Mouse (Mus musculus): ENCODE results near the gene Atp6v1f. TPM values are rescaled to one million over a fixed set of nuclear protein-coding genes. Genes with fewer than 3 reads are reported as not detected.

Atp6v1f gene
- total and polyA plus RNA-seq, 2 experiments = 86.8 to 167 TPM

GRCm38 (mm10) chr6:29439789-29440188, 27.7 kb upstream of the Atp6v1f start:
- no peak for TF ChIP-seq POLR2A (IDR thresholded peaks at IDR 0.05; ENCODE audit: extremely low read depth, insufficient read depth, low read length)
- Histone ChIP-seq H3K4me1 (ENCODE audit: control insufficient read depth, insufficient read depth, low read length) (no peaks in the 10 kb centered on the region), H3K79me2 (ENCODE audit: control insufficient read depth, insufficient read depth, low read length) (no peaks in the 10 kb centered on the region), H3K9ac (ENCODE audit: low read depth, low read length) (no peak overlapping the region), H3K27me3 (ENCODE audit: control insufficient read depth, insufficient read depth, low read length) (0 out of 2 replicates have a peak, but pooled peaks cover 2% of the 10 kb centered on the region), H3K4me3 (ENCODE audit: insufficient read depth, low read depth, low read length) (no peak overlapping the region), H3K36me3 (ENCODE audit: control insufficient read depth, insufficient read depth, low read length) (no peaks in the 10 kb centered on the region), H3K27ac (replicated peaks; ENCODE audit: insufficient read depth, low read depth, low read length) (no peak overlapping the region)
- DNase-seq (ENCODE audit: extremely low read depth, low read depth, low spot score) = no peak
- 89% methylated on average over 6 of the region's 6 CpGs for WGBS

DNA sequence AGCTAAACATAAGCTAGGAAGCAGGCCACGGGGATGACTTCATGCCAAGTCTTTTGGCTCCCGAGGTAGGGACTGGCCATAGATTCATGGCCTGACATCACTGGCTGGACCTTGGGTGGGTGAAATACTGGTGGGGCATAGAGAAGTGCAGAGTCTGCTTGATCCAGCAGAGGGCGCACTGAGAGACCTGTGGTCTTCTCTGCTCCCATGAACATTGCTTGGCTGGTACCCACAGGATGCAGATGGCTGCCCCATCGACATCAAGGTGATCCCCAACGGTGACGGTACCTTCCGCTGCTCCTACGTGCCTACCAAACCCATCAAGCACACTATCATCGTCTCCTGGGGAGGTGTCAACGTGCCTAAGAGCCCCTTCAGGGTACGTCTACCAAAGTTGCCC, 22.7 kb upstream of the Atp6v1f start:
- Histone ChIP-seq H3K9ac (ENCODE audit: low read depth, low read length) (no peak overlapping the region), H3K4me1 (ENCODE audit: control insufficient read depth, insufficient read depth, low read length) (no peaks in the 10 kb centered on the region), H3K79me2 (ENCODE audit: control insufficient read depth, insufficient read depth, low read length) (no peaks in the 10 kb centered on the region), H3K27ac (replicated peaks; ENCODE audit: insufficient read depth, low read depth, low read length) (no peak overlapping the region), H3K4me3 (ENCODE audit: insufficient read depth, low read depth, low read length) (no peak overlapping the region), H3K36me3 (ENCODE audit: control insufficient read depth, insufficient read depth, low read length) (no peaks in the 10 kb centered on the region), H3K27me3 (ENCODE audit: control insufficient read depth, insufficient read depth, low read length) (no peaks in the 10 kb centered on the region)
- TF ChIP-seq CTCF (IDR thresholded peaks at IDR 0.05; ENCODE audit: low read depth, low read length) = peak; percentile 84
- no peak for TF ChIP-seq POLR2A (IDR thresholded peaks at IDR 0.05; ENCODE audit: extremely low read depth, insufficient read depth, low read length)
- peak; percentile 17 for DNase-seq (ENCODE audit: extremely low read depth, low read depth, low spot score)
- WGBS = 58% methylated on average over 11 of the region's 11 CpGs

GRCm38 (mm10) chr6:29445354-29445753, 22.2 kb upstream of the Atp6v1f start:
- Histone ChIP-seq H3K27ac (replicated peaks; ENCODE audit: insufficient read depth, low read depth, low read length) (no peak overlapping the region), H3K79me2 (ENCODE audit: control insufficient read depth, insufficient read depth, low read length) (no peaks in the 10 kb centered on the region), H3K27me3 (ENCODE audit: control insufficient read depth, insufficient read depth, low read length) (no peaks in the 10 kb centered on the region), H3K36me3 (ENCODE audit: control insufficient read depth, insufficient read depth, low read length) (no peaks in the 10 kb centered on the region), H3K9ac (ENCODE audit: low read depth, low read length) (no peak overlapping the region), H3K4me3 (ENCODE audit: insufficient read depth, low read depth, low read length) (no peak overlapping the region), H3K4me1 (ENCODE audit: control insufficient read depth, insufficient read depth, low read length) (no peaks in the 10 kb centered on the region)
- no peak for TF ChIP-seq CTCF (IDR thresholded peaks at IDR 0.05; ENCODE audit: low read depth, low read length)
- TF ChIP-seq POLR2A (IDR thresholded peaks at IDR 0.05; ENCODE audit: extremely low read depth, insufficient read depth, low read length) = no peak
- 91% methylated on average over 7 of the region's 7 CpGs for WGBS
- DNase-seq (ENCODE audit: extremely low read depth, low read depth, low spot score) = no peak

DNA sequence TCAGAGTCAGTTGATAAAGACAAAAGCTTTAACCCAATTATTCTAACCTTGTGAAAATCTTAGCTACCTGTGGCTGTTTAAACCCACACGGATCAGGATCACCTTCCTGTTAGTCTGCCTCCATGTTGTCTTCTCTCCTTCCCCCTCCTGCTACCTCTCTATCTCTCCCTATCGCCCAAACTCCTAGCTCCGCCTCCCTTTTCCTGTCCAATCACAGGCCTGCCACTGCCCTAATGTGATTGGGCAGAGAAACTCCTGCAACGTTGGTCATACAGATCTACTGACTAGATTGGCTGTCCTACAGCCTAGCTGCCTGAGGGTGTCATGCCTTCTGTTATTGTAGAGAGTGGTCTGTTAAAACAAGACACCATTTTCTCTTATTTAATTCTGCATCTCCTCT, 17.7 kb upstream of the Atp6v1f start:
- no peaks in the 10 kb centered on the region for H3K36me3 ChIP-seq (ENCODE audit: control insufficient read depth, insufficient read depth, low read length)
- H3K4me3 ChIP-seq (ENCODE audit: insufficient read depth, low read depth, low read length) = no peak overlapping the region
- H3K27me3 ChIP-seq (ENCODE audit: control insufficient read depth, insufficient read depth, low read length) = no peaks in the 10 kb centered on the region
- 29% methylated on average over 4 of the region's 4 CpGs for WGBS
- DNase-seq (ENCODE audit: extremely low read depth, low read depth, low spot score) = no peak
- TF ChIP-seq POLR2A (IDR thresholded peaks at IDR 0.05; ENCODE audit: extremely low read depth, insufficient read depth, low read length) (no peak), CTCF (IDR thresholded peaks at IDR 0.05; ENCODE audit: low read depth, low read length) (no peak)
- H3K27ac ChIP-seq (replicated peaks; ENCODE audit: insufficient read depth, low read depth, low read length) = no peak overlapping the region
- H3K4me1 ChIP-seq (ENCODE audit: control insufficient read depth, insufficient read depth, low read length) = no peaks in the 10 kb centered on the region
- H3K79me2 ChIP-seq (ENCODE audit: control insufficient read depth, insufficient read depth, low read length) = no peaks in the 10 kb centered on the region
- H3K9ac ChIP-seq (ENCODE audit: low read depth, low read length) = no peak overlapping the region

DNA sequence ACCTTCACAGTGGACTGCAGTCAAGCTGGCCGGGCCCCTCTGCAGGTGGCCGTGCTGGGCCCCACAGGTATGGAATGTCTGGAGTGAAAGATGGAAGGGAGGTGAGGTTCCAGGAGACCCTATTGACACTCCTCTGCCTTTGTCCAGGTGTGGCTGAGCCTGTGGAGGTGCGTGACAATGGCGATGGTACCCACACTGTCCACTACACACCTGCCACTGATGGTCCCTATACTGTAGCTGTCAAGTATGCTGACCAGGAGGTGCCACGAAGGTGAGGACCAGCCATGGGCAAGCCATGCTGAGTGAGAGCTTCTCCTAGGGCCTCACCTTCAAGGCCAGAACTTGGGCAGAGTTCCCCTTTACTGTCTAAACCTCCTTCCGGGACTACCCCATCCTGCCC, 16.9 kb upstream of the Atp6v1f start:
- no peak overlapping the region for H3K4me3 ChIP-seq (ENCODE audit: insufficient read depth, low read depth, low read length)
- WGBS = 93% methylated on average over 6 of the region's 6 CpGs
- no peaks in the 10 kb centered on the region for H3K79me2 ChIP-seq (ENCODE audit: control insufficient read depth, insufficient read depth, low read length)
- no peak for TF ChIP-seq POLR2A (IDR thresholded peaks at IDR 0.05; ENCODE audit: extremely low read depth, insufficient read depth, low read length)
- no peak for TF ChIP-seq CTCF (IDR thresholded peaks at IDR 0.05; ENCODE audit: low read depth, low read length)
- DNase-seq (ENCODE audit: extremely low read depth, low read depth, low spot score) = no peak
- no peak overlapping the region for H3K27ac ChIP-seq (replicated peaks; ENCODE audit: insufficient read depth, low read depth, low read length)
- H3K4me1 ChIP-seq (ENCODE audit: control insufficient read depth, insufficient read depth, low read length) = no peaks in the 10 kb centered on the region
- H3K9ac ChIP-seq (ENCODE audit: low read depth, low read length) = no peak overlapping the region
- no peaks in the 10 kb centered on the region for H3K36me3 ChIP-seq (ENCODE audit: control insufficient read depth, insufficient read depth, low read length)
- H3K27me3 ChIP-seq (ENCODE audit: control insufficient read depth, insufficient read depth, low read length) = no peaks in the 10 kb centered on the region

DNA sequence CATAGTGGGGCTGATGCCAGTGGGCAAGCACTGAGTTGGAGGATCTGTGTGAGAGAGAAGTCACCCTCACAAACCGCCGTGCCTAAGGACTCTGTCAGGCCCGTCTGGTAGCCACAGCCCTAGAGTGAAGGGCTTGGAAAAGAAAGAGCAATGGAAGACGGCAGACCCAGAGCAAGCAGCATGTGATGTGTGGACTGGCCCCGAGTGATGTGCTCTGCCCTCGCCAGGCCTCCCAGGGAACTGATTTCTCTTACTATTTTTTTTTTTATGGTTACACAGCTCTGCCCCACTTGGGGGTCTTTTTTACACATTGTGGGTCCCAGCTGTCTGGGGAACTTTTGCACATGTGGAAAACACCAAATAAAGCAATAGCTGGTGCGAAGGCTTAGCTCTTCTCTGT, 6.0 kb upstream of the Atp6v1f start:
- 73% methylated on average over 7 of the region's 7 CpGs for WGBS

More for the DNA sequence above, 6.0 kb upstream of the Atp6v1f start:
- DNase-seq (ENCODE audit: extremely low read depth, low read depth, low spot score) = no peak
- Histone ChIP-seq H3K4me1 (ENCODE audit: control insufficient read depth, insufficient read depth, low read length) (no peaks in the 10 kb centered on the region), H3K9ac (ENCODE audit: low read depth, low read length) (no peak overlapping the region), H3K79me2 (ENCODE audit: control insufficient read depth, insufficient read depth, low read length) (no peaks in the 10 kb centered on the region), H3K27me3 (ENCODE audit: control insufficient read depth, insufficient read depth, low read length) (no peaks in the 10 kb centered on the region), H3K4me3 (ENCODE audit: insufficient read depth, low read depth, low read length) (no peak overlapping the region), H3K36me3 (ENCODE audit: control insufficient read depth, insufficient read depth, low read length) (no peaks in the 10 kb centered on the region), H3K27ac (replicated peaks; ENCODE audit: insufficient read depth, low read depth, low read length) (no peak overlapping the region)
- TF ChIP-seq POLR2A (IDR thresholded peaks at IDR 0.05; ENCODE audit: extremely low read depth, insufficient read depth, low read length) (no peak), CTCF (IDR thresholded peaks at IDR 0.05; ENCODE audit: low read depth, low read length) (no peak)

Data from liver, adult 2 months (tissue).